Mouse (Mus musculus) myocyte (in vitro differentiated cells): ENCODE measurements at regions not wholly inside any gene's neighbourhood (a gene's known extent, or its start where the extent isn't known, plus 50 kb on each side); places are given as distances from the start of the nearest gene placed in this dataset.

Experiments used
- H3K27me3 ChIP-seq: one replicate; pipeline ENCODE4 v1.6.1; 2011; ENCODE audit not compliant: control insufficient read depth, insufficient read depth, insufficient read length
- H3K36me3 ChIP-seq: one replicate; pipeline ENCODE4 v1.6.1; 2011; ENCODE audit not compliant: control insufficient read depth, insufficient read depth
- H3K4me2 ChIP-seq: one replicate; pipeline ENCODE4 v1.6.1; 2011; ENCODE audit warnings: low read depth, control low read depth
- H3K4me3 ChIP-seq: one replicate; pipeline ENCODE4 v1.5.1; 2011; ENCODE audit warnings: mild to moderate bottlenecking, control low read depth, moderate library complexity
- H3K79me2 ChIP-seq: one replicate; pipeline ENCODE4 v1.6.1; 2011; ENCODE audit not compliant: control insufficient read depth, insufficient read depth
- H3ac ChIP-seq: one replicate; pipeline ENCODE4 v1.6.1; 2011; ENCODE audit not compliant: control insufficient read depth, insufficient read length
- CEBPB ChIP-seq: IDR thresholded peaks from 2 replicates; pipeline ENCODE4 v1.6.1; 2011; ENCODE audit warnings: mild to moderate bottlenecking, moderate library complexity; ENCODE audit not compliant: poor library complexity, insufficient read depth, severe bottlenecking
- E2F4 ChIP-seq: IDR thresholded peaks from one replicate; pipeline ENCODE4 v1.6.1; 2011; ENCODE audit warnings: mild to moderate bottlenecking, control low read depth, moderate library complexity; ENCODE audit not compliant: insufficient read depth
- MAX ChIP-seq: IDR thresholded peaks from one replicate; pipeline ENCODE4 v1.6.1; 2011; ENCODE audit warnings: low read depth, mild to moderate bottlenecking, control low read depth
- MYOD1 ChIP-seq, 3 experiments: IDR thresholded peaks; one replicate each; pipeline ENCODE4 v1.6.1; 2011; ENCODE audit warnings: control low read depth in 2 of 3, low read depth in 2 of 3, mild to moderate bottlenecking in 2 of 3, moderate library complexity in 1 of 3; ENCODE audit not compliant: insufficient read length in 2 of 3, control insufficient read depth in 1 of 3
- MYOG ChIP-seq, 3 experiments: IDR thresholded peaks; one replicate each; pipeline ENCODE4 v1.6.1; 2011; ENCODE audit warnings: control low read depth in 2 of 3, low read depth in 2 of 3, mild to moderate bottlenecking in 2 of 3; ENCODE audit not compliant: insufficient read length in 2 of 3, control insufficient read depth in 1 of 3, insufficient read depth in 1 of 3
- POLR2A ChIP-seq: IDR thresholded peaks from one replicate; pipeline ENCODE4 v1.6.1; 2011; ENCODE audit warnings: low read depth, mild to moderate bottlenecking, control low read depth, moderate library complexity; ENCODE audit not compliant: insufficient read length
- POLR2AphosphoS2 ChIP-seq: IDR thresholded peaks from one replicate; pipeline ENCODE4 v1.6.1; 2011; ENCODE audit warnings: low read depth, control low read depth; ENCODE audit not compliant: insufficient read length
- REST ChIP-seq: IDR thresholded peaks from one replicate; pipeline ENCODE4 v1.6.1; 2011; ENCODE audit warnings: mild to moderate bottlenecking, control low read depth, moderate library complexity; ENCODE audit not compliant: insufficient read depth, insufficient read length
- SRF ChIP-seq: IDR thresholded peaks from one replicate; pipeline ENCODE4 v1.6.1; 2011; ENCODE audit warnings: low read depth; ENCODE audit not compliant: control insufficient read depth, insufficient read length
- TCF12 ChIP-seq: IDR thresholded peaks from one replicate; pipeline ENCODE4 v1.6.1; 2011; ENCODE audit warnings: mild to moderate bottlenecking, control low read depth; ENCODE audit not compliant: poor library complexity, insufficient read depth, severe bottlenecking
- TCF3 ChIP-seq: IDR thresholded peaks from one replicate; pipeline ENCODE4 v1.6.1; 2011; ENCODE audit warnings: low read depth, control low read depth; ENCODE audit not compliant: insufficient read length
- USF1 ChIP-seq: IDR thresholded peaks from one replicate; pipeline ENCODE4 v1.6.1; 2011; ENCODE audit warnings: low read depth, mild to moderate bottlenecking, control low read depth, moderate library complexity

GRCm38 (mm10) chr12:52622398-52622797 is 76.8 kb upstream of the Akap6 start:
- no peaks in the 10 kb centered on the region for H3K27me3 ChIP-seq
- no peak overlapping the region for H3ac ChIP-seq
- no peak overlapping the region for H3K4me3 ChIP-seq
- H3K4me2 ChIP-seq = no peak overlapping the region
- no peak for TF ChIP-seq SRF
- TF ChIP-seq TCF12 = no peak
- TF ChIP-seq REST = no peak
- no peak for TF ChIP-seq MAX
- TF ChIP-seq USF1 = no peak
- TF ChIP-seq TCF3 = no peak
- TF ChIP-seq E2F4 = no peak
- no peak for TF ChIP-seq POLR2AphosphoS2
- no peak for TF ChIP-seq MYOG (IDR thresholded peaks at IDR 0.05; ENCODE audit: control insufficient read depth in 1 of 3, insufficient read depth in 1 of 3, insufficient read length in 2 of 3, low read depth in 2 of 3)
- no peak for TF ChIP-seq CEBPB
- TF ChIP-seq POLR2A = no peak
- TF ChIP-seq MYOD1 (IDR thresholded peaks at IDR 0.05; ENCODE audit: control insufficient read depth in 1 of 3, insufficient read length in 2 of 3, low read depth in 2 of 3) = no peak
- no peaks in the 10 kb centered on the region for H3K36me3 ChIP-seq
- no peaks in the 10 kb centered on the region for H3K79me2 ChIP-seq

DNA sequence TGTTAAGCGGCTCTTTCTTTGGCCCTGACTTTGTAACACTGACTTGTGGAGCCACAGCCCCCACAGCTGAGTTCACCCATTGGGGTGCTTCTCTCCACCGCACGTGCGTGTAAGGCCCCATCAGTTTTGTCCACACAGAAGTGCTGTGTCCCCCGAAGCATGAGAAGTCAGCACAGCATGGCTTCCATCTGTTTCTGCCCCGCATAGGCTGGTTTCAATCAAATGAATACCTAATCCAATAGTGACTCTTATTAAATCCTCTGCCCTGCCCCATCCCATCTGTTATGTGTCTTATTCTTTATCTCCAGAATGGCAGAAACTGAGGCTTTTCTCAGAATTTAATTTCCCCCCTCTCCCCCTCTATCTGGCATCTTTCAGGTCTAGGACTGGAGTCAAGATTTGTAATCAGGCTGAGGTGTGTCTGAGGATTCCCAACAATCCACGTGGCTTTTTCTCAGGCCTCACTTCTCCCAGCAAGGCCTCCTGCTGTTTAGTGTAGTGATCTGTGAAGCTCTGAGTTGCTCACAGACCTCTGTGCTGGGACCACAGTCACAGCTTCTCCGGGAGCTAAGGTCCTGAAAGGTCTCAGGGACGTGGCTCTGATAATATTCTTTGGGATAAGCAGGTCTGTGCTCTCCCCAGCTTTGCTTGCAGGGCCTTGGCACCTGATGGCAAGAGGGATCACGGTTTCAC is 75.6 kb upstream of the Akap6 start:
- no peak overlapping the region for H3K4me3 ChIP-seq
- H3K4me2 ChIP-seq = no peak overlapping the region
- H3K27me3 ChIP-seq = no peaks in the 10 kb centered on the region
- no peaks in the 10 kb centered on the region for H3K79me2 ChIP-seq
- H3ac ChIP-seq = no peak overlapping the region
- no peaks in the 10 kb centered on the region for H3K36me3 ChIP-seq
- TF ChIP-seq TCF3 = no peak
- TF ChIP-seq MYOG (IDR thresholded peaks at IDR 0.05; ENCODE audit: control insufficient read depth in 1 of 3, insufficient read depth in 1 of 3, insufficient read length in 2 of 3, low read depth in 2 of 3) = no peak
- TF ChIP-seq POLR2AphosphoS2 = no peak
- TF ChIP-seq MAX = no peak
- TF ChIP-seq E2F4 = no peak
- TF ChIP-seq CEBPB = no peak

GRCm38 (mm10) chr12:52624871-52625270 is 74.3 kb upstream of the Akap6 start:
- Histone ChIP-seq H3K36me3 (no peaks in the 10 kb centered on the region), H3K4me2 (no peak overlapping the region), H3ac (no peak overlapping the region), H3K79me2 (no peaks in the 10 kb centered on the region), H3K4me3 (no peak overlapping the region), H3K27me3 (no peaks in the 10 kb centered on the region)
- TF ChIP-seq POLR2AphosphoS2 (no peak), SRF (no peak), POLR2A (no peak), USF1 (no peak), MYOG (IDR thresholded peaks at IDR 0.05; ENCODE audit: control insufficient read depth in 1 of 3, insufficient read depth in 1 of 3, insufficient read length in 2 of 3, low read depth in 2 of 3) (no peak), TCF12 (no peak), MYOD1 (IDR thresholded peaks at IDR 0.05; ENCODE audit: control insufficient read depth in 1 of 3, insufficient read length in 2 of 3, low read depth in 2 of 3) (no peak), E2F4 (no peak), REST (no peak), TCF3 (no peak)

- Histone ChIP-seq H3K27me3 (no peaks in the 10 kb centered on the region), H3K4me3 (no peak overlapping the region), H3K79me2 (no peaks in the 10 kb centered on the region), H3ac (no peak overlapping the region), H3K36me3 (no peaks in the 10 kb centered on the region), H3K4me2 (no peak overlapping the region)
- TF ChIP-seq MYOG (IDR thresholded peaks at IDR 0.05; ENCODE audit: control insufficient read depth in 1 of 3, insufficient read depth in 1 of 3, insufficient read length in 2 of 3, low read depth in 2 of 3) (no peak), POLR2AphosphoS2 (no peak), POLR2A (no peak), TCF12 (no peak), MAX (no peak), SRF (no peak), USF1 (no peak), REST (no peak), E2F4 (no peak), CEBPB (no peak), TCF3 (no peak), MYOD1 (IDR thresholded peaks at IDR 0.05; ENCODE audit: control insufficient read depth in 1 of 3, insufficient read length in 2 of 3, low read depth in 2 of 3) (no peak)
Observed at GRCm38 (mm10) chr12:52628771-52629170, 70.4 kb upstream of the Akap6 start.
